Mouse (Mus musculus): ENCODE measurements around the gene Grn.
A peak's percentile ranks its signal among the peaks of the same experiment; 100 is the strongest.
"Not testable (repeated sequence)": the region's sequence is repeated elsewhere in the genome, so short reads cannot be mapped to it uniquely, and the experiment has no call there.

Grn gene

GRCm38 (mm10) chr11:102430121-102431017 is at the start of gene Grn:
TSS of gene Grn (plus strand) at chr11:102430315.
- peak; percentile 88 to 94 for DNase-seq

- DNase-seq: no peak
Measured at GRCm38 (mm10) chr11:102381341-102382100, 48.6 kb upstream of the Grn start.

- DNase-seq: no peak
Measured at GRCm38 (mm10) chr11:102382794-102383193, 47.3 kb upstream of the Grn start.

- DNase-seq: no peak
Measured at GRCm38 (mm10) chr11:102383365-102384136, 46.6 kb upstream of the Grn start.

- no peak for DNase-seq
Measured at GRCm38 (mm10) chr11:102384418-102384817, 45.7 kb upstream of the Grn start.

GRCm38 (mm10) chr11:102385075-102385474 is 45.0 kb upstream of the Grn start:
- no peak for DNase-seq

GRCm38 (mm10) chr11:102386121-102386520 is 44.0 kb upstream of the Grn start:
- no peak for DNase-seq

- DNase-seq: not testable (repeated sequence)
Measured at GRCm38 (mm10) chr11:102389436-102389835, 40.7 kb upstream of the Grn start.

GRCm38 (mm10) chr11:102392441-102393237 is 37.5 kb upstream of the Grn start:
- DNase-seq: no peak

- DNase-seq: peak; percentile 95
Measured at GRCm38 (mm10) chr11:102393238-102393634, 36.9 kb upstream of the Grn start, which contains the start of gene Rundc3a. TSS of gene Rundc3a (plus strand) at chr11:102393403.

- no peak for DNase-seq
Measured at GRCm38 (mm10) chr11:102393719-102394420, 36.2 kb upstream of the Grn start.

- no peak for DNase-seq
Measured at GRCm38 (mm10) chr11:102394421-102395124, 35.5 kb upstream of the Grn start.

- no peak for DNase-seq
Measured at GRCm38 (mm10) chr11:102395250-102395649, 34.9 kb upstream of the Grn start.

- no peak for DNase-seq
Measured at GRCm38 (mm10) chr11:102396263-102396662, 33.9 kb upstream of the Grn start.

- no peak for DNase-seq
Measured at GRCm38 (mm10) chr11:102396671-102397141, 33.4 kb upstream of the Grn start.

GRCm38 (mm10) chr11:102398007-102398825 is 31.9 kb upstream of the Grn start:
- DNase-seq: peak in 1 of 2 experiments; percentile 39

- DNase-seq: no peak
Measured at GRCm38 (mm10) chr11:102399107-102399506, 31.0 kb upstream of the Grn start.

- DNase-seq: peak in 1 of 2 experiments; percentile 58
Measured at GRCm38 (mm10) chr11:102399610-102400072, 30.5 kb upstream of the Grn start.

GRCm38 (mm10) chr11:102400513-102401084 is 29.5 kb upstream of the Grn start:
- no peak for DNase-seq

Measured in kidney, postnatal 4 days (tissue).